In the genomic region with DNA sequence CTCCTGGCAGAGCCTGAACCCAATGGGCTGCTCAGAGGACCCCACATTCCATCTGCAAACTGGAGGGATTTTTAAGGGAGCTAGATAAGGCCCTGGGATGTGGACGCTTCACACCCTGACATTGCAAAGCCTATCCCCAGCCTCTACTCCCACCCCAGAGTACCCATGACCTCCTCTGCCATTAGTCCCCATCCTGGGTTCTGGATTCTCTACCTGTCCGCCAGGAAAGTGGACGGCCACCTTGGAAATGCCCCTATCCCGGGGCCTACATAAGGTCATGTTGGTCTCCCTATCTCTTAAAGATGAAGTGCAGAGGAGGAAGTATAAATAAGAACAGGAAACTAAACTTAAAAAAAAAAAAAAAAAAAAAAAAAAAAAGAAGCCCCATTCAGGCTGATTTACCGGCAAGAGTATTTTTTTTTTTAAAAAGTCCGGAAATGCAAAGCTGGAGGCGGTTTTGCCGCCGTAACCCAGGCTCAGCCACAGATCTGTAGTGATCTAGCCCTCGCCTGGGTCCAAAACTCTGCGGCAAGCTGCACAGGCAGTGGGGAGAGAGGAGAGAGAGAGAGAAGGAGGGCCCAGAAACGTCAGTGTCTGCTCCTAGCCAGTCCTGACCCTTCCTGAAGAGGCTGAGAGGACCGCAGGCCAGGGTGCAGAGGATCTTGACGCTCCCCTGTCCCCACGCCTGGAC, we compare ENCODE assay signal across 8 mouse cellular contexts. TPM values are rescaled to one million over a fixed set of nuclear protein-coding genes. Genes with fewer than 3 reads are reported as not detected.
DNase-seq lines count a peak whose midpoint lies in the region; ATAC-seq and TF ChIP-seq lines count a peak whose summit lies in the region.

No protein-coding gene starts in this region.

- TF ChIP-seq POLR2A in bone marrow, adult 2 months (IDR thresholded peaks at IDR 0.05; ENCODE audit: borderline replicate concordance, control insufficient read depth, low read depth, low read length) = no peak

- no peaks in the 10 kb centered on the region for H3K36me3 ChIP-seq in liver, postnatal 0 days (replicated peaks; ENCODE audit: insufficient read depth, low read length)
- no peaks in the 10 kb centered on the region for H3K36me3 ChIP-seq in neural tube, embryonic 13.5 days

- peak overlapping the region; percentile 75 for H3K4me2 ChIP-seq in liver, postnatal 0 days (ENCODE audit: low read depth, low read length)
- H3K4me2 ChIP-seq in neural tube, embryonic 13.5 days = peak overlapping the region; percentile 71

- intact Hi-C loops in gastrocnemius, adult 2 months (cut with DNase I) = no loop called here

- under 1% methylated on average over 15 of the region's 15 CpGs for WGBS in bone marrow, adult 2 months
- 12% methylated on average over 15 of the region's 15 CpGs for WGBS in liver, postnatal 0 days (ENCODE audit: insufficient replicate concordance)
- WGBS in neural tube, embryonic 13.5 days = 28% methylated on average over 15 of the region's 15 CpGs

- no peak for TF ChIP-seq CTCF in gastrocnemius, adult 2 months (IDR thresholded peaks at IDR 0.05)
- no peak for TF ChIP-seq CTCF in bone marrow, adult 2 months (IDR thresholded peaks at IDR 0.05; ENCODE audit: control insufficient read depth, insufficient read depth, low read length)
- TF ChIP-seq CTCF in liver, postnatal 0 days (IDR thresholded peaks at IDR 0.05; ENCODE audit: low read depth) = no peak

- DNase-seq in gastrocnemius, adult 2 months = no peak
- no peak for DNase-seq in gastrocnemius, postnatal 4 days (ENCODE audit: low spot score in 2 of 2)
- no peak for DNase-seq in liver, postnatal 0 days
- no peak for DNase-seq in adipocyte (ENCODE audit: low spot score)
- DNase-seq in retina, postnatal 1 day = no peak

- peak overlapping the region; percentile 73 for H3K4me3 ChIP-seq in gastrocnemius, adult 2 months
- H3K4me3 ChIP-seq in bone marrow, adult 2 months (replicated peaks; ENCODE audit: control insufficient read depth, low read depth, low read length) = peak overlapping the region; percentile 95
- peak overlapping the region; percentile 59 for H3K4me3 ChIP-seq in liver, postnatal 0 days (ENCODE audit: low read depth, low read length)
- H3K4me3 ChIP-seq in neural tube, embryonic 13.5 days = peak overlapping the region; percentile 42

- no peak for TF ChIP-seq EP300 in liver, postnatal 0 days (IDR thresholded peaks at IDR 0.05; ENCODE audit: low read depth)

- H3K27me3 ChIP-seq in liver, postnatal 0 days (ENCODE audit: insufficient read depth, low read length) = no peaks in the 10 kb centered on the region
- H3K27me3 ChIP-seq in neural tube, embryonic 13.5 days = peaks cover 33% of the 10 kb centered on the region; the same call in 1 of the 2 replicates

- peak overlapping the region; percentile 92 for H3K27ac ChIP-seq in gastrocnemius, adult 2 months
- peak overlapping the region; percentile 94 for H3K27ac ChIP-seq in bone marrow, adult 2 months (ENCODE audit: control insufficient read depth, insufficient read depth, low read depth, low read length, poor library complexity)
- H3K27ac ChIP-seq in liver, postnatal 0 days (ENCODE audit: low read depth) = peak overlapping the region; percentile 84
- no peak overlapping the region for H3K27ac ChIP-seq in neural tube, embryonic 13.5 days (replicated peaks)

- peaks cover 3% of the 10 kb centered on the region for H3K4me1 ChIP-seq in bone marrow, adult 2 months (ENCODE audit: control insufficient read depth, insufficient read depth, low read length)
- H3K4me1 ChIP-seq in liver, postnatal 0 days (ENCODE audit: insufficient read depth) = peaks cover 18% of the 10 kb centered on the region
- peaks cover 19% of the 10 kb centered on the region for H3K4me1 ChIP-seq in neural tube, embryonic 13.5 days (replicated peaks)

- no peaks in the 10 kb centered on the region for H3K9me3 ChIP-seq in liver, postnatal 0 days (ENCODE audit: low read length)
- H3K9me3 ChIP-seq in neural tube, embryonic 13.5 days = no peaks in the 10 kb centered on the region

- peak overlapping the region; percentile 66 for H3K9ac ChIP-seq in liver, postnatal 0 days (replicated peaks)
- H3K9ac ChIP-seq in neural tube, embryonic 13.5 days = peak overlapping the region; percentile 66

- ATAC-seq in hematopoietic stem cell, adult 5-6 weeks (replicated peaks in 1 of 2; ENCODE audit: insufficient read depth in 1 of 2, low FRiP score in 2 of 2, low TSS enrichment in 1 of 2, low read depth in 1 of 2, poor library complexity in 2 of 2, severe bottlenecking in 2 of 2) = peak; percentile 49 to 59
- peak; percentile 35 for ATAC-seq in liver, postnatal 0 days
- peak; percentile 29; the same call in 1 of the 2 replicates for ATAC-seq in neural tube, embryonic 13.5 days (ENCODE audit: low read depth)

RNA-seq across cellular contexts. Expression of a gene that starts 4.7 kb away (rescaled TPM):
- 1 to 10 TPM; 8.9 to 9.1 TPM for total RNA-seq in gastrocnemius, adult 2 months (2021)
- 10 to 100 TPM in 1 of 2 experiments, 1 to 10 TPM in 1; 8.7 to 11.7 TPM for total RNA-seq in gastrocnemius, postnatal 4 days (2021)
- polyA plus RNA-seq in bone marrow, adult 2 months (2011; ENCODE audit: insufficient read depth, insufficient read length, low replicate concordance, missing spikeins) = 41.8 and 88.3 TPM in 2 replicates
- 51.1 and 56.9 TPM in 2 replicates for total RNA-seq in hematopoietic stem cell, adult 5-6 weeks (2017)
- polyA plus RNA-seq in liver, postnatal 0 days (2015; fragmentation: Nextera tagmentation; extraction: Ambion mirVana) = 4.9 and 7.8 TPM in 2 replicates
- polyA plus RNA-seq in neural tube, embryonic 13.5 days (2015; fragmentation: Nextera tagmentation; extraction: Ambion mirVana) = 17.8 and 20.0 TPM in 2 replicates

RNA-seq across cellular contexts. Expression of a gene that starts 40.2 kb away (rescaled TPM):
- total RNA-seq in gastrocnemius, adult 2 months (2021) = 10 to 100 TPM; 37.2 to 51.0 TPM
- 10 to 100 TPM; 60.5 to 67.7 TPM for total RNA-seq in gastrocnemius, postnatal 4 days (2021)
- polyA plus RNA-seq in bone marrow, adult 2 months (2011; ENCODE audit: insufficient read depth, insufficient read length, low replicate concordance, missing spikeins) = 5.3 and 8.2 TPM in 2 replicates
- total RNA-seq in hematopoietic stem cell, adult 5-6 weeks (2017) = 15.5 and 16.4 TPM in 2 replicates
- 5.1 and 5.8 TPM in 2 replicates for polyA plus RNA-seq in liver, postnatal 0 days (2015; fragmentation: Nextera tagmentation; extraction: Ambion mirVana)
- polyA plus RNA-seq in neural tube, embryonic 13.5 days (2015; fragmentation: Nextera tagmentation; extraction: Ambion mirVana) = 41.1 and 41.4 TPM in 2 replicates

Comparison
In these comparisons a context has a peak if more than half of its experiments do, and no peak if none do; other contexts are left out.
1. H3K4me3 ChIP-seq: peak in every context shown above with its lines; median percentile 95 in bone marrow, adult 2 months; 73 in gastrocnemius, adult 2 months; 59 in liver, postnatal 0 days; 42 in neural tube, embryonic 13.5 days.